Mouse (Mus musculus) kidney, adult 9 months (tissue): Measurements from ENCODE around the gene Klhl5.

Source experiments
- DNase-seq: peaks from one replicate; pipeline ENCODE4 v3.0.0; 2022

Gene Klhl5

GRCm38 (mm10) chr5:65204726-65205125, 97.4 kb downstream of the Klhl5 start:
- no peak for DNase-seq

DNA sequence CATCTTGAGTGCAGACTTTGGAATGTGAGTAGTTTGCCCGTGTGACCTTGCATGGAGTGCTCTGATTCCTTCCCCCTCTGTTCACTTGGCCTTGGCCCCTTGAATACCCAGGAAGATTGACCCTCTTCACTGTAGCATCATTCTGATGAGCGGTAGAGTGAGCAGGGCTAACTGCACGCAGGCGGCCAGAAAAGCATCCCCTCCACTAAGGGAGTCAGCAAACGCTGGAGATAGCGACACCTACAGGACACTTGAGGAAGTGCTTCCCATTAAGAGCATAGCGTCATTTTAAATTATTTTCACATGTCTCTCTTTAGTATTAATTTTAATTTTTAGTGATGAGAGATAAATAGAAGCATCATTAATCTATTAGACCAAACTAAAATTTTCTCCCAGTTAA, 106.0 kb downstream of the Klhl5 start:
- peak; percentile 38 for DNase-seq
